Mouse (Mus musculus): Measurements from ENCODE around the gene Rsrc2. TPM values are rescaled to one million over a fixed set of nuclear protein-coding genes. Genes with fewer than 3 reads are reported as not detected.
"Not testable (repeated sequence)": the region's sequence is repeated elsewhere in the genome, so short reads cannot be mapped to it uniquely, and the experiment has no call there.

Gene Rsrc2
- polyA plus RNA-seq, 1 experiment from 2014 or later: 102 TPM

DNA sequence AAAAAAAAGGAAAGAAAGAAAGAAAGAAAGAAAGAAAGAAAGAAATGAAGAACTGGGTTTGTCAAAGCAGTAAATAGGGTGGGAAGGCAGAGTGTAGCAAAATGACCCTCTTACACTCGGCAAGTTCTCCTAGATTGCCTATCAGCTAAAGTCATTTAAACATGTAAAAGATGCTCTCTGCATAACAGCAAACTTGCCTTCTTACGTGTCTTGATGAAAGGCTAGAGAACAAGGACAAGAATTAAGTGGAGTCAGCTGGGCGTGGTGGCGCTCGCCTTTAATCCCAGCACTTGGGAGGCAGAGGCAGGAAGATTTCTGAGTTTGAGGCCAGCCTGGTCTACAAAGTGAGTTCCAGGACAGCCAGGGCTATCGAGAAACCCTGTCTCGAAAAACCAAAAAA lies 25.4 kb downstream of the Rsrc2 start:
- not testable (repeated sequence) for H3K4me1 ChIP-seq; H3K27ac ChIP-seq; H3K27me3 ChIP-seq (ENCODE audit: insufficient read depth, poor library complexity, severe bottlenecking); H3K9me3 ChIP-seq; DNase-seq (ENCODE audit: low spot score); H3K4me3 ChIP-seq
- 88% methylated on average over 7 of the region's 7 CpGs for WGBS
- H3K36me3 ChIP-seq: peaks cover 17% of the 10 kb centered on the region

DNA sequence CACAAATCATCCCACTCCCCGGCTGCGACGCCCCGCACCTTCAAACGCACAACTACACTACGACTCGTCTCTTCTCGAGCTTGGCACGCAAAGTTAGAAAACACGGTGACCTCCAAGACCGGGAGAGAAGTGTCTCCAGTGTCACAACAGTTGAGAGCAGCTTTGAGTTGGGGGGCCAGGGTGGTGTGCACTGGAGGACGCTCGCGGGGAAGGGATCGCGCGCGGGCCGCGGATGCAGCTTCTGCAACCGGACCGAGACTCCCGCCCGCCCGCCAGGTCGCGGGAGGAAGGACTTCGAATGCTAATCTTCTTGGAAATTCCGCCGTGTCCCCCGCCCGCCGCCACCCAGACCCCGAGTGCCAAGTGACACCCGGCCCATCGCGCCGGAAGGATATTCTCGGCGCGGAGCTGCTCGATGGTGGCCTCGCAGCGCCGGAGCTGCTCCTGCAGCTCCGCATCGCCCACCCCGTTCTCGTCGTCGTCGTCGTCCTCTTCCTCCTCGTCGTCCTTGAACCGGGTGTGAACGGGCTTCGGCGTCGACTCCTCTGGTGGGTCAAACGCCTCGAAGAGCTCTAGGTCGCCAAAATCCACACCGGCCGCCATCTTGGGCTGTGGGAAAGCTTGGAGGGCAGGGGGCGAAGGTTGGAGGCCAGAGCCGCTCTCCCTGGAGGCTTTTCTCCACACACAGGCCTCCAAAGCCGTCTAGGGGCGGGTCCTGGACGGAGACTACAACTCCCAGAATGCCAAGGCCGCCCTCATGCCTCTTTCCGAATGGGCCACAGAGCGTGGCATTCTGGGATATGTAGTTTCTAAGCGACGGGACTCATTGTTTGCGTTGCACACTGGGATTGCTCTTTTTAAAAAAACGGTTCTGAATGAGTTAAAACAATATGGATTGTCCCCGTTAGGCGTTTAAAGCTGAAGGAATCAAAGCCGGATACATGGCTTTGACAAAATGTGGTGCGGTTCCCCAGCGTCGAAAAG lies 28.6 kb downstream of the Rsrc2 start, which contains the start of gene Zcchc8:
Gene Zcchc8 (minus strand): TSS at position 773 of the 984 bp plus-strand sequence.
- Histone ChIP-seq H3K4me3 (peak within 1 kb of the TSS; percentile 93), H3K9me3 (no peaks in the 10 kb centered on the region), H3K36me3 (peaks cover 24% of the 10 kb centered on the region), H3K4me1 (peaks cover 26% of the 10 kb centered on the region; the same call in 1 of the 2 replicates), H3K27ac (peak within 1 kb of the TSS; percentile 97), H3K27me3 (ENCODE audit: insufficient read depth, poor library complexity, severe bottlenecking) (no peaks in the 10 kb centered on the region)
- under 1% methylated on average over 83 of the region's 83 CpGs for WGBS
- peak; percentile 99 for DNase-seq (ENCODE audit: low spot score)

DNA sequence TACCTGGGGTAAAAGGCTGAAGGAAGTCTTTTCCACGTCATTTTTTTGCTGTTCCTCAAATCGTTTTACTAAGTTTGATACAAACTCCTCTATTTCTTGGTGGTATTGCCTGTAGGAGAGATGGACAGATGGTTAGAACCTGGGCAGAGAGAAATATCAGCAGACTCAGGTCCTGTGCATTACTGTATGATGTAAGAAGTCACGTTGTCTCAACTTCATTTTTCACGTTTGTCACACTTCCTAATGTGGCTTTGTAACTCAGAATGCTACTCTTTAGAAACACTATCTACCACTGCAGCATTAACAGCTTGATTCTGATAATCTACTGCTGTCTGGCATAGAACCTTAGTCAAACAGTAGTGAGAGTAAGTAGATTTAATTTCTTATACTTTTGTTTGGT lies 34.6 kb downstream of the Rsrc2 start:
- Histone ChIP-seq H3K4me1 (peaks cover 26% of the 10 kb centered on the region; the same call in 1 of the 2 replicates), H3K4me3 (no peak overlapping the region), H3K27me3 (ENCODE audit: insufficient read depth, poor library complexity, severe bottlenecking) (no peaks in the 10 kb centered on the region), H3K27ac (no peak overlapping the region), H3K9me3 (no peaks in the 10 kb centered on the region), H3K36me3 (peaks cover 84% of the 10 kb centered on the region)
- no peak for DNase-seq (ENCODE audit: low spot score)
- WGBS: 84% methylated on average over 4 of the region's 4 CpGs

DNA sequence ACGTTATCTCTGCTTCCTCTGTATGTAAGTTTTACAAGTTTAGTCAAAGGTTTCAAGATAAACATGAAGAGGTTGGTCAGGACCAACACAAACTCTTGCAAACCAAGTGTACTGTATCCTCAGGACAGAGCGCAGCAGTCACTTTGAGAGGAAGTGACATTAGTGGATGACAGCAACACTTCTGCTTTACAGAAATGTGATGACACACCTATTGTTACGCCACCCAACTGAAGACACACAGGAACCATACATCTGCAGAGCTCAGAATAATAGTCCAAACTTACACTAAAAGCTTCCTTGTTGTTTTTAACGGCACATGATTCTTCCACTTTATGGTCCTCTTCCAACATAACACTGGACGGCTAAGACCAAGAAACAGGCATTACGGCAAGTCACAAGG lies 35.4 kb downstream of the Rsrc2 start:
- no peaks in the 10 kb centered on the region for H3K27me3 ChIP-seq (ENCODE audit: insufficient read depth, poor library complexity, severe bottlenecking)
- no peak for DNase-seq (ENCODE audit: low spot score)
- 94% methylated on average over 6 of the region's 6 CpGs for WGBS
- H3K27ac ChIP-seq: no peak overlapping the region
- no peak overlapping the region for H3K4me3 ChIP-seq
- H3K36me3 ChIP-seq: peaks cover 92% of the 10 kb centered on the region
- no peaks in the 10 kb centered on the region for H3K9me3 ChIP-seq
- peaks cover 18% of the 10 kb centered on the region; the same call in 1 of the 2 replicates for H3K4me1 ChIP-seq

DNA sequence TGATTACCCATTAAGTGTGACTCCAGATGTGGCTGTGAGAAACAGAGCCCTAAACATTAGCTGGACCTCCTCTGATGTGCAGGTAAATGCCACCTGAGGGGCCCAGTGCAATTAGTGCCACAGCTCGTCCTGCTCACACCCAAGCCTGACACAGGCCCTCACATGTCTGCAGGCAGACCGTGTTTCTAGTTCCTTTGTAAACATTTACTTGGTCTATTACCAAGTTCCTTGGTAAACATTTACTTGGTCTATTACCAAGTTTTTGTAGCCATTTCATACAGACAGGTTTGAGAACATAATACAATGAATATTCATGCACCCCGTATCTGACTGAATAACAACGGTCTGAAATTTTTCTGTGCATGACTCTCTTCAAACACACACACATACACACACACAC lies 39.6 kb downstream of the Rsrc2 start:
- no peak for DNase-seq (ENCODE audit: low spot score)
- H3K36me3 ChIP-seq: peaks cover 99% of the 10 kb centered on the region
- WGBS: 92% methylated on average over 4 of the region's 4 CpGs
- H3K4me1 ChIP-seq: no peaks in the 10 kb centered on the region
- no peaks in the 10 kb centered on the region for H3K27me3 ChIP-seq (ENCODE audit: insufficient read depth, poor library complexity, severe bottlenecking)
- no peak overlapping the region for H3K4me3 ChIP-seq
- no peaks in the 10 kb centered on the region for H3K9me3 ChIP-seq
- H3K27ac ChIP-seq: no peak overlapping the region

DNA sequence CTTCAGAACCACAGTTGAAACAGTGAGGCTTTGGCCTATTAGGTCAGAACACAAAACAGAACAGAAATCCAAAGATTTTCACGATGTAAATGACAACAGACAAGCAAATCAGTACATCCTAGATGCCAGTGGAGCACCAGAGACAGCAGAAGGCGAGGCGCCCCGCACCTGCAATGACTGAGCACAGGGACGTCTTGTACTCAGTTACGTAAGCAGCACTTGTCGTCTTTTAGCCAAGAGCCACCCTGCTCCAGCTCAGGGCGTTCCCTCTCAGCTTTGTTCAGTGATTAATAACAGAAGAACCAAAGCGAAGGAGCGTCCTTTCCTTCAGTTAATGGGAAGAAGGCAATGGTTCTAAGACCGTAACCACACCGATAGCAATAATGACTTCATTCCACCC lies 40.6 kb downstream of the Rsrc2 start:
- peaks cover 99% of the 10 kb centered on the region for H3K36me3 ChIP-seq
- WGBS: 96% methylated on average over 12 of the region's 12 CpGs

DNA sequence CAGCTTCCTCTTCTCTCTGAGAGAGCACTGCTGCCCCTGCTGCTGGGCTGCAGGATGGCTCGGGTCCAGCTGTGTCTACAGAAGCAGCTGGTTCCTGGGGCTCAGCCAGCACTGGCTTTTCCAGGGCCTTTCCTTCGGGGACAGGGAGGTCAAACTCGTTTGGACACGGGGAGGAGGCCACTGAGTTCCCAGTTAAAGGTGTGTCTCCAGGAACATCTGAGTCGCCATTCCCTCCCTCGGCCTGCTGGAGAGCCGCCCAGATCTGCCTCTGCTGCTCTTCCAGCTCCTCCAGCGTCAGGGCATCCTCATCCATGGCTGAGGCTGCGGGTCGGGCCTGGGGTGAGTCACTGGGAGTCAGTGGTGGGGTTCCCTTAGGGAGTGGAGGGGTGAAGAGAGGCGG lies 48.6 kb downstream of the Rsrc2 start:
- WGBS: 73% methylated on average over 11 of the region's 11 CpGs
- no peak overlapping the region for H3K4me3 ChIP-seq
- no peaks in the 10 kb centered on the region for H3K27me3 ChIP-seq (ENCODE audit: insufficient read depth, poor library complexity, severe bottlenecking)
- peaks cover 82% of the 10 kb centered on the region for H3K36me3 ChIP-seq
- no peak overlapping the region for H3K27ac ChIP-seq
- no peak for DNase-seq (ENCODE audit: low spot score)
- no peaks in the 10 kb centered on the region for H3K9me3 ChIP-seq
- no peaks in the 10 kb centered on the region for H3K4me1 ChIP-seq

More for the DNA sequence above, 40.6 kb downstream of the Rsrc2 start:
- Histone ChIP-seq H3K27me3 (ENCODE audit: insufficient read depth, poor library complexity, severe bottlenecking) (no peaks in the 10 kb centered on the region), H3K4me1 (no peaks in the 10 kb centered on the region), H3K4me3 (no peak overlapping the region), H3K27ac (no peak overlapping the region), H3K9me3 (no peaks in the 10 kb centered on the region)
- no peak for DNase-seq (ENCODE audit: low spot score)

DNA sequence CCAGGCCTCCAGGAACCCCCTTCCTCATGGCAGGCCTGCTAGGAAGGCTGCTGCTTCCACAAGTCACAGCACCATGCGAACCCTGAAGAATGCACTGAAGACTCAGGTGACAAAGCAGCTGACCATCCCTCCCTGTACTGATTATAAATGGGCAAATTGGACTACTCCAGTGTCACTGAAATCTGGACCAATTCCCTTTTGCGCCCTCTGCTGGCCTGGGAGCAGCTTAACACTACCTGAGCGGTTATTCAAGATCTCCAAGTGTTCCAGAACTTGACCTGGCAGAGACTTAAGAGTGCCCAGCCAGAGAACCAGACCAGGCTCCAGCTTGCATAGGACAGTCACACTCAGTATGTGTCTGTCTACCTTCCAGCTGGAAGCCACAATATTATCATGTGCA lies 50.0 kb downstream of the Rsrc2 start:
- 27% methylated on average over 3 of the region's 3 CpGs for WGBS
- Histone ChIP-seq H3K36me3 (peaks cover 67% of the 10 kb centered on the region), H3K4me3 (no peak overlapping the region)

DNA sequence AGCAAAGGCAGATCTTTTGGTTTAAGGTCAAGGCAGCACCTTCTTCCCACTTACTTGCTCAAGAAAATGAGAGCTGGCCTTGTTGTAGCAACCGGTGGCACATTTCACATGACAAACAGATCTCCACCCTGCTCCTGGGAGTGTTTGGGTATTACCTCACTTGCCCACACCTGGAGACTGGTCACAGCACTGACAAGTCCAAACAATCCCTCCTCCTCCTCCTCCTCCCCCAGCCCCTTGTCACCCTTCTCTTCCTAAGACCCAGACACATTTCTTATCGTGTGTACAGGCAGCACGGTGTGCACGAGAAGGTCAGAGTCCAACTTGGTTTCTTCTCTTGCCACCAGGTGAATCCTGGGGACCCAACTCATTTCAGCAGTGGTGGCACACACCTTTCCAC lies 52.3 kb downstream of the Rsrc2 start:
- DNase-seq (ENCODE audit: low spot score): no peak
- no peaks in the 10 kb centered on the region for H3K4me1 ChIP-seq
- no peaks in the 10 kb centered on the region for H3K27me3 ChIP-seq (ENCODE audit: insufficient read depth, poor library complexity, severe bottlenecking)
- no peak overlapping the region for H3K4me3 ChIP-seq
- H3K9me3 ChIP-seq: no peaks in the 10 kb centered on the region
- H3K27ac ChIP-seq: no peak overlapping the region
- H3K36me3 ChIP-seq: peaks cover 45% of the 10 kb centered on the region
- WGBS: 81% methylated on average over 4 of the region's 4 CpGs

More for the DNA sequence above, 50.0 kb downstream of the Rsrc2 start:
- no peaks in the 10 kb centered on the region for H3K9me3 ChIP-seq
- no peak overlapping the region for H3K27ac ChIP-seq
- no peak for DNase-seq (ENCODE audit: low spot score)
- H3K4me1 ChIP-seq: no peaks in the 10 kb centered on the region
- no peaks in the 10 kb centered on the region for H3K27me3 ChIP-seq (ENCODE audit: insufficient read depth, poor library complexity, severe bottlenecking)

DNA sequence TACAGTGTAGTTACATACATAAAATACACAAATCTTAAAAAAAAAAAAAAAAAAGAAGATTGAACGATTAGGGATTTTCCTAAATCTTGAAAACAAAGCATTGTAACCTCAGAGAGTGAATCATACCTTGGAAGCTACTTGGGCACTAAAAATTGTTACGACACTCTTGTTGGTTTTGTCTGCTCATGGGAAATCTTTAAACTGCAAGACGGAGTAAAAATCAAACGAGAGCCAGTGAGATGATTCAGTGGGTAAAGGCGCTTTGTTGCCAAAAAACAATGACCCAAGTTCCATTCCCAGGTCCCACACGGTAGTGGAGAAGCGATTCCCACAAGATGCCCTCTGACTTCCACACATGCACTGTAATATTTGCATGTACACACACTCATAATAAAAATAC lies 53.0 kb downstream of the Rsrc2 start:
- no peaks in the 10 kb centered on the region for H3K9me3 ChIP-seq
- H3K27ac ChIP-seq: no peak overlapping the region
- DNase-seq (ENCODE audit: low spot score): no peak
- H3K36me3 ChIP-seq: peaks cover 38% of the 10 kb centered on the region
- H3K4me3 ChIP-seq: no peak overlapping the region
- H3K27me3 ChIP-seq (ENCODE audit: insufficient read depth, poor library complexity, severe bottlenecking): no peaks in the 10 kb centered on the region
- H3K4me1 ChIP-seq: no peaks in the 10 kb centered on the region
- 93% methylated on average over 7 of the region's 7 CpGs for WGBS

DNA sequence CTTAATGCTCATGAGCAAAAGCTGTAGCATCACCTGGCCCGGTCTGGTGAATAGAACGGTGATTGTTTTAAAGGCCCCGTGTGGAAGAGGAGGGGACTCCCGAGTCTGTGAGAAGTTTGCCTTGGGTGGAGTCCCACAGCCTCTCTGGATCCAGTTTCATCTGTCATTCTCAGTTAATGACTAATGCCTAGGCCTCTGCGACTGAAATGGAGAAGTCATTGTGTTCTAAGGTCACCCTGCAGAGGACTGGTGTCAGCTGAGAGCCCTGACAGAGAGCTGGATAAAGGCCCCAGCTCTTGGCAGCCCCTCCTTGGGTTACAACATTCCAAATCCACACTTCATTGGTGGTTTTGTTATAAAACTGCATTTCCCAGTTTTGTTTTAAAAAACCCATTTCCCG lies 54.7 kb downstream of the Rsrc2 start:
- H3K4me3 ChIP-seq: no peak overlapping the region
- H3K4me1 ChIP-seq: no peaks in the 10 kb centered on the region
- no peaks in the 10 kb centered on the region for H3K27me3 ChIP-seq (ENCODE audit: insufficient read depth, poor library complexity, severe bottlenecking)
- H3K27ac ChIP-seq: peak overlapping the region; percentile 62; the same call in 1 of the 2 replicates
- WGBS: 62% methylated on average over 6 of the region's 6 CpGs
- H3K36me3 ChIP-seq: peaks cover 23% of the 10 kb centered on the region
- DNase-seq (ENCODE audit: low spot score): no peak
- no peaks in the 10 kb centered on the region for H3K9me3 ChIP-seq

DNA sequence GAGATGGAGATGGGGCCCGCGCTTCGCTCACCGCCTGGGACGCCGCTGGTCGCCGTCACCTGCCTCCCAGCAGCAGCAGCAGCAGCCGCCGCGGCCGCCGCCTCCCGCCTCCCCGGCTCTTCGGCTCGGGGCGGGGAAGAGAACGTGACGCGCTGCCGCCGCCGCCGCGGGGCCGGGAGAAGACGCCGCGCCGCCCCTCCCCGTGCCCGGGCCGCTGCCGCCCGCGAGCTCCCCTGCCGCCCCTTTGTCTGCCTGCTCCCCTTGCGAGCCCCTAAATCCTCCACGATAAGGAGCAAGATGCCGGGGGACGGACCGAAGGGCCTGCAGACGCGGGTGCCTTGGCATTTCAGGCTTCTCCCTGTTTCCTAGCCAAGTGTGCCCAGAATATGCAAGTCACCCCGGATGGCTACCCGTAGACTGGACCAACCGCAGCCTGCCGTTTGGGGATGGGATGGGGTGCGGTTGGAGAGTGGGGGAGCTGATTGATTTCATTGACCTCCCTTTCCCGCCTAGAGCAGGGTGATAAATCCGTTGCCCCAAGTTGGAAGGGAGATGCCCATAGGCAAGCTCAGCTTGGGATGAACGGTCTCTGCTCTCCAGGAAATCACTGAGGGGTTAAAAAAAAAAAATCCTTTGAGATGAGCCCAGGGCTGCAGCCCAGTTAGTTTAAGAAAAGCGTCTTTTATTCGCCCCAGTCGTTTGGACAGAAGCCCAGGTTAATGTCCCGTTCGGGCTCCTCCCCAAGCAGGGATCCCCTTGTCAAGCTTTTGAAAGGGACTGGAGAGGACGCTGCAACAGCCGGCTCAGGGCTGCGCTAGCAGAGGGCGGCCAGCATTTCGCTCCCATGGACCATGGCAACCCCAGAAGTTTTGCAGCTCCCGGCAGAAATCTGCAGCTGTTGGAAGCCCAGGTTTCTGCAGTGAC lies 64.7 kb downstream of the Rsrc2 start, which contains the start of gene Clip1:
Gene Clip1 (minus strand): TSS at position 398 of the 924 bp plus-strand sequence.
- peak within 1 kb of the TSS; percentile 99 for H3K27ac ChIP-seq
- no peaks in the 10 kb centered on the region for H3K9me3 ChIP-seq
- no peaks in the 10 kb centered on the region for H3K36me3 ChIP-seq
- H3K27me3 ChIP-seq (ENCODE audit: insufficient read depth, poor library complexity, severe bottlenecking): no peaks in the 10 kb centered on the region
- peak within 1 kb of the TSS; percentile 99 for H3K4me3 ChIP-seq
- peak; percentile 85 for DNase-seq (ENCODE audit: low spot score)
- 2% methylated on average over 63 of the region's 64 CpGs for WGBS
- peaks cover 33% of the 10 kb centered on the region for H3K4me1 ChIP-seq
